Mouse (Mus musculus) stomach, embryonic 14.5 days (tissue): ENCODE results near the gene Swi5. TPM values are rescaled to one million over a fixed set of nuclear protein-coding genes. Genes with fewer than 3 reads are reported as not detected.
A peak's percentile ranks its signal among the peaks of the same experiment; 100 is the strongest.

ENCODE experiments used
- ATAC-seq: fragments of 200-750 bp; cut with Nextera tagmentation; 2 replicates; pipeline ENCODE4 v1.8.0; 2017; ENCODE audit warnings: low read depth, moderate TSS enrichment; ENCODE audit not compliant: insufficient number of reproducible peaks, insufficient read depth, low FRiP score
- H3K27ac ChIP-seq: fragments of 300-500 bp; sonication (generic); 2 replicates; pipeline ENCODE4 v1.5.1; 2014; ENCODE audit warnings: mild to moderate bottlenecking, low read length, moderate library complexity, mixed read lengths
- H3K27me3 ChIP-seq: fragments of 300-500 bp; sonication (generic); 2 replicates; pipeline ENCODE4 v1.6.1; 2014; ENCODE audit warnings: low read length, control low read depth, mixed read lengths; ENCODE audit not compliant: control insufficient read depth, insufficient read depth
- H3K36me3 ChIP-seq: fragments of 300-500 bp; sonication (generic); 2 replicates; pipeline ENCODE4 v1.6.1; 2014; ENCODE audit warnings: mild to moderate bottlenecking, control low read depth, low read length, moderate library complexity, mixed read lengths; ENCODE audit not compliant: control insufficient read depth, insufficient read depth
- H3K4me1 ChIP-seq: fragments of 300-500 bp; sonication (generic); 2 replicates; pipeline ENCODE4 v1.6.1; 2014; ENCODE audit warnings: low read length, control low read depth, mixed read lengths; ENCODE audit not compliant: control insufficient read depth, insufficient read depth
- H3K4me2 ChIP-seq: fragments of 300-500 bp; sonication (generic); replicated peaks from 2 replicates; pipeline ENCODE4 v1.6.1; 2014; ENCODE audit warnings: low read depth, low read length, control low read depth
- H3K4me3 ChIP-seq: fragments of 300-500 bp; sonication (generic); 2 replicates; pipeline ENCODE4 v1.5.1; 2014; ENCODE audit warnings: low read depth, low read length, control low read depth
- H3K9ac ChIP-seq: fragments of 300-500 bp; sonication (generic); replicated peaks from 2 replicates; pipeline ENCODE4 v1.6.1; 2014; ENCODE audit warnings: low read depth, mild to moderate bottlenecking, control low read depth, low read length, moderate library complexity, mixed read lengths
- H3K9me3 ChIP-seq: fragments of 300-500 bp; sonication (generic); 2 replicates; pipeline ENCODE4 v1.6.1; 2016; ENCODE audit warnings: low read depth, low read length, control low read depth; ENCODE audit not compliant: control insufficient read depth
- WGBS: fragments of 180-500 bp; shearing (Covaris S2); extraction: QIAGEN DNeasy Blood & Tissue Kit; methylation state at CpG from one replicate; pipeline ENCODE4 v1.1.7; 2014; 5-methylcytosine and 5-hydroxymethylcytosine counted together
- polyA plus RNA-seq: library from polyadenylated mRNA; unstranded; fragments of >200 nt; fragmentation: Nextera tagmentation; extraction: Ambion mirVana; gene quantifications from 2 replicates; pipeline ENCODE4 v1.2.1, GENCODE M21; 2014

Gene Swi5
- polyA plus RNA-seq, 1 experiment from 2014 or later, result 137 TPM

GRCm38 (mm10) chr2:32322754-32323741, 35.2 kb upstream of the Swi5 start:
- Histone ChIP-seq H3K27ac (no peak overlapping the region), H3K4me2 (no peak overlapping the region), H3K4me3 (no peak overlapping the region), H3K36me3 (no peaks in the 10 kb centered on the region; the same call in 1 of the 2 replicates), H3K9me3 (no peaks in the 10 kb centered on the region), H3K4me1 (peaks cover 17% of the 10 kb centered on the region), H3K9ac (no peak overlapping the region), H3K27me3 (no peaks in the 10 kb centered on the region)
- WGBS, result 77% methylated on average over 7 of the region's 7 CpGs
- ATAC-seq, result no peak

DNA sequence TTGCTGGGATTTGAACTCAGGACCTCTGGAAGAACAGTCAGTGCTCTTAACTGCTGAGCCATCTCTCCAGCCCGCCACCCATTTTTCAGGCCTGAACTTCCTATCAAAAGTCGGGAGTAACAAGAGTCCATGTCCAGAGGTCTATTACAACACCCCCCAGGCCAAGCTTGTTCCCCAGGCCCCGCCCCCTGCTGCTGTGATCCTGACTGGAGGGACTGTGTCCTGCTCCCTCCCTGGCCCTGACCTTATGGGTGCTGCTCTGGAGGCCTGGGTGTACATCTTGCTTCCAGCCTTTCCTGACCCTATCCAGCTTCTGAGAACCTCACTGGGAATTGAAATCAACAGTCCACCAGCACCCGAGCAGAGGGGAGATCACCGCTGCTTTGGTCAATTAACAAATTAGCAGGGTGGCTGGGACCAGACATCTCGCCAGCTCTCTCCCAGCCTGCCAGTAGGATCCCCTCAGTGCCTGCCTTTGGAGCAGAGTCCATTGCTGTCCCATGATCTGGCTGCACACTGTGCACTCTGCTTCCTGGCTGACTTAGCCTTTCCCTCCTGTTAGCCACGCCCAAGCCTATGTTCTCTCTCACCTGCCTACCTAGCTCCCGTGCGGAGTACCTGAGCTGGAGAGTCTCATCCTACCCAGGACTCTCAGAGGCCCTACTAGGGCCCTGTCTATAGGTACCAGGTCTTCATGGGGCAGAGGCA, 33.9 kb upstream of the Swi5 start:
- Histone ChIP-seq H3K27ac (no peak overlapping the region), H3K4me3 (no peak overlapping the region), H3K9ac (no peak overlapping the region), H3K4me1 (peaks cover 30% of the 10 kb centered on the region), H3K36me3 (no peaks in the 10 kb centered on the region; the same call in 1 of the 2 replicates), H3K27me3 (no peaks in the 10 kb centered on the region), H3K9me3 (no peaks in the 10 kb centered on the region), H3K4me2 (no peak overlapping the region)
- 66% methylated on average over 9 of the region's 9 CpGs for WGBS
- no peak for ATAC-seq

DNA sequence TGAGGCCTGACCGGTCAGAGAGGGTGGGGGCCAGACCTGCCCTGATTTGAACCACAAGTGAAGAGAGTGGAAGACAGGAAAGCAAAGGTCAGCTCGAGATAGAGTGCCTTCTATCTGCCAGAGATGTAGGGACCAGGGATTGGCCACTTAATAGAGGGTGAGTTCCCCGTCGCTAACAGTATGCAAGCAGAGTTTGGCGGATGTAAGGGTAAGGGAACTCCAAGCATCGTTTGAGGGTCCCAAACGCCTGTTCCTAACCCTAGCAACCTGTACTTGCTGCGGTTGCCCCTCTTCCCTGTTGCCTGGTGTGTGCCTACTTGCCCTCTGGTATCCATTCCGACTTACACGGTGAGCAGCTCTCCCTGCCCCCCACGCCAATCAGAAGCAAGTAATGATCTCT, 32.8 kb upstream of the Swi5 start:
- 69% methylated on average over 11 of the region's 11 CpGs for WGBS
- Histone ChIP-seq H3K27ac (peak overlapping the region; percentile 99; the same call in 1 of the 2 replicates), H3K4me1 (peaks cover 38% of the 10 kb centered on the region), H3K27me3 (no peaks in the 10 kb centered on the region), H3K36me3 (no peaks in the 10 kb centered on the region; the same call in 1 of the 2 replicates), H3K4me3 (no peak overlapping the region), H3K4me2 (no peak overlapping the region), H3K9ac (no peak overlapping the region), H3K9me3 (no peaks in the 10 kb centered on the region)
- ATAC-seq, result no peak

GRCm38 (mm10) chr2:32319586-32320580, 32.0 kb upstream of the Swi5 start:
- H3K36me3 ChIP-seq, result no peaks in the 10 kb centered on the region; the same call in 1 of the 2 replicates
- H3K9me3 ChIP-seq, result no peaks in the 10 kb centered on the region
- peaks cover 44% of the 10 kb centered on the region for H3K4me1 ChIP-seq
- no peaks in the 10 kb centered on the region for H3K27me3 ChIP-seq
- peak; percentile 38; the same call in 1 of the 2 replicates for ATAC-seq
- peak overlapping the region; percentile 72 for H3K4me2 ChIP-seq
- H3K9ac ChIP-seq, result no peak overlapping the region
- 27% methylated on average over 9 of the region's 9 CpGs for WGBS
- no peak overlapping the region for H3K4me3 ChIP-seq
- H3K27ac ChIP-seq, result peak overlapping the region; percentile 99

DNA sequence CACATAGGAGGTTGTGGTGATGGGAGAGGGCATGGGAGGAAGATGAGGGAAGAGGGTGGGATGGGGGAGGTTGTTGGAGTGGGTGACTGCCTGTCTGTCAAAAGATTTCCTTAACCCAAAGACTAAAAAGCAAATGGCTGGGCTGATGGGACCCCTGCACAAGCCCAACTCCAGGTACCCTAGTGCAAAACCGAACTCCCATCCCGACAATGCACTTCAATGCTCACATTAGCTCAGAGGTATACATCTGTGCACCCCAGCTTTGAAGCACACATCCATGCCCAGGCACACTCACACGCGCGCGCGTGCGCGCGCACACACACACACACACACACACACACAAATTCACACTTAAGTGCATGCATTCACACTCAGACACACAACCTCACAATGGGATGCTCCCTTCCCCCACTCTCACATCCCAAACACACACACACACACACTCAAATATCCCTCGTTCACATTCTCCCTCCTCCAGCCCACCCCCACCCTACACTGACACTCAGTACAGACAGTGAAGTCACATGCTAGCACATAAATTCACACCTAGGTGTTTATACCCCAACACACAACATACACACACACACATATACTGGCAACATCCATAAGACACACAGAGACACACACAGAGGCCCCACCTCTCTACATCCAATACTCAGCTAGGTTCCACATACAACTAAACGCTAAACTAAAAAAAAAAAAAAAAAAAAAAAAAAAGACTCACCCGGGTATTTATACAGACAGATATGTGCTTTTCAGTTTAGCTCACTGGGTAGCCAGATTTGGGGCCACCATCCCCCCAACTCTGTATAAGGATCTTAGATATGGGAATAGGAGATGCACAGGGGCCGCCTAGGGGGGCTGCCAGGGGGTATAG, 31.1 kb upstream of the Swi5 start:
- Histone ChIP-seq H3K9me3 (no peaks in the 10 kb centered on the region), H3K4me3 (peak overlapping the region; percentile 43), H3K27ac (peak overlapping the region; percentile 99), H3K9ac (peak overlapping the region; percentile 75), H3K36me3 (peaks cover 2% of the 10 kb centered on the region; the same call in 1 of the 2 replicates), H3K27me3 (no peaks in the 10 kb centered on the region), H3K4me1 (peaks cover 46% of the 10 kb centered on the region), H3K4me2 (peak overlapping the region; percentile 72)
- ATAC-seq, result no peak
- WGBS, result 54% methylated on average over 14 of the region's 14 CpGs

DNA sequence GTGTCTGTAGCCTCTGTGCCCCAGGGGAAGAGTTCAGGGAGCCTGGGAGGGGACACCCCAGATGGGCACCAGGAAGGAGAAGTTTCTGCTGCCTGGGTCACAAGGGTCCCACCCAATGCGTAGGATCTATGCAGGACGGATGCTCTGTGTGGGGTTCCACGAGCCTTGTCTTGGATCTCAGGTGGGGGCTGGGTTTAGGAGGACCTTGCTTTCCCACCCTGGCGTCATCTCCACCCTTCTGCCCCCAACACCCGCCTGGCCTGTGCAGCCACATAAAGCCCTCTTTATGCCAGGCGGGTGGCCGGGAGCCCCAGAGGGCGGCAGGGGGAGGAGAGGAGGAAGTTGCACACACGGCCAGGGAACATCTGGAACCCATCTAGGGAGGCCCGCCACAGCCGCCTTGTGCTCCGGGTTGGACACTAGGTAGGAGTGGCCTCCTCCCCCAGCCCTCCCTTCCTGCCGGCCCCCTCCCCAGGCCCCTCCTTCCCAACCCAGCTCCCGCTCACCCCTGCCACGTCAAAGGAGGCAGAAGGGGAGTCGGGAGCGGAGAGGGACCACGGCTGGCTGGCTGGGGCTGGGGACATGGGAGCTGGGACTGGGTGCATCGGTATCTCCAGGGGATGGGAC, 30.0 kb upstream of the Swi5 start:
- no peaks in the 10 kb centered on the region for H3K9me3 ChIP-seq
- peak; percentile 76 for ATAC-seq
- H3K9ac ChIP-seq, result peak overlapping the region; percentile 75
- H3K4me3 ChIP-seq, result peak overlapping the region; percentile 43
- H3K4me2 ChIP-seq, result peak overlapping the region; percentile 72
- H3K27ac ChIP-seq, result peak overlapping the region; percentile 99
- H3K27me3 ChIP-seq, result no peaks in the 10 kb centered on the region
- peaks cover 46% of the 10 kb centered on the region for H3K4me1 ChIP-seq
- 6% methylated on average over 19 of the region's 19 CpGs for WGBS
- H3K36me3 ChIP-seq, result peaks cover 2% of the 10 kb centered on the region; the same call in 1 of the 2 replicates
